Mouse (Mus musculus) CD4-positive, CD25-positive, alpha-beta regulatory T cell, adult 2 months (primary cell): ENCODE measurements at regions not wholly inside any gene's neighbourhood (a gene's known extent, or its start where the extent isn't known, plus 50 kb on each side); places are given as distances from the start of the nearest gene placed in this dataset.

Experiments used
- DNase-seq: peaks from one replicate; pipeline ENCODE4 v3.0.0-alpha.2; 2012; ENCODE audit warnings: low read depth, low spot score

- DNase-seq = peak; percentile 16
Measured at GRCm38 (mm10) chr13:114523116-114523515, 64.4 kb upstream of the Fst start.

GRCm38 (mm10) chr13:114526856-114527255, 68.1 kb upstream of the Fst start:
- no peak for DNase-seq

GRCm38 (mm10) chr13:114530171-114530774, 71.5 kb upstream of the Fst start:
- DNase-seq = no peak

- DNase-seq = no peak
Measured at GRCm38 (mm10) chr13:114531780-114532179, 73.0 kb upstream of the Fst start.

- no peak for DNase-seq
Measured at GRCm38 (mm10) chr13:114532393-114533097, 73.8 kb upstream of the Fst start.

- DNase-seq = no peak
Measured at GRCm38 (mm10) chr13:114534591-114534990, 75.8 kb upstream of the Fst start.

- DNase-seq = no peak
Measured at GRCm38 (mm10) chr13:114535721-114536120, 77.0 kb upstream of the Fst start.

- no peak for DNase-seq
Measured at GRCm38 (mm10) chr13:114571731-114572130, 113.0 kb upstream of the Fst start.

- no peak for DNase-seq
Measured at GRCm38 (mm10) chr13:114584566-114584965, 125.8 kb upstream of the Fst start.

GRCm38 (mm10) chr13:114587621-114588020, 128.9 kb upstream of the Fst start:
- no peak for DNase-seq

GRCm38 (mm10) chr13:114603341-114603740, 144.6 kb upstream of the Fst start:
- DNase-seq = no peak

- no peak for DNase-seq
Measured at GRCm38 (mm10) chr13:114604037-114604694, 145.4 kb upstream of the Fst start.

GRCm38 (mm10) chr13:114613909-114614308, 155.2 kb upstream of the Fst start:
- no peak for DNase-seq

- DNase-seq = no peak
Measured at GRCm38 (mm10) chr13:114619416-114619815, 160.7 kb upstream of the Fst start.

GRCm38 (mm10) chr13:114636731-114637130, 178.0 kb upstream of the Fst start:
- no peak for DNase-seq

- DNase-seq = no peak
Measured at GRCm38 (mm10) chr13:114639531-114639930, 178.5 kb upstream of the Mocs2 start.

GRCm38 (mm10) chr13:114641688-114642390, 176.2 kb upstream of the Mocs2 start:
- DNase-seq = no peak

- DNase-seq = no peak
Measured at GRCm38 (mm10) chr13:114642901-114643491, 175.0 kb upstream of the Mocs2 start.

- no peak for DNase-seq
Measured at GRCm38 (mm10) chr13:114643521-114643920, 174.5 kb upstream of the Mocs2 start.

GRCm38 (mm10) chr13:114654267-114654666, 163.8 kb upstream of the Mocs2 start:
- no peak for DNase-seq

- no peak for DNase-seq
Measured at GRCm38 (mm10) chr13:114654953-114655586, 163.0 kb upstream of the Mocs2 start.
